Mouse (Mus musculus) spleen, postnatal 4 days (tissue): ENCODE results near the gene Ypel3.

ENCODE experiments used
- DNase-seq, 2 experiments: peaks; one replicate each; pipeline ENCODE4 v3.0.0; 2022; ENCODE audit warnings: low spot score in 2 of 2

The Ypel3 gene

DNA sequence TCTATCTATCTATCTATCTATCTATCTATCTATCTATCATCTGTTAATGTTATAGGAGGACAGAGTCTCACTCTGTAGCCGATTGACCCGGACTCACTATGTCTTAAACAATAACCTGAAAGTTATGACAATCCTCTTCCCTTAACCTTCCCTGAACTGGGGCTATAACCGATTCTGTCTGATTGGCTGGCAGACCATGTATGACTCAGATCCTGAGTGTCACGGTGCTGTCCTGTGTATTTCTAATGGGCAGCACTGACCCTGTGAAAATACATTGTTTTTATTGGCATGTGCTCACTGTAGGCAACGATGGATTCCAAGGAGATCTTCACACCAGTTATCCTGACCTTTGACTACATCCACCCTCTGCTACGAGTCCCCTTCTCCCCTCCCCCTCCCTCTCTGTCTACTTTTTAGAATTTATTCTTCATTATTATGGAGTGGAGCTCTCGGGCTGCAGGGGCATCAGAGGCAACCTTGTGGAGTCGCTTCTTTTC lies 39.0 kb downstream of the Ypel3 start:
- no peak for DNase-seq

DNA sequence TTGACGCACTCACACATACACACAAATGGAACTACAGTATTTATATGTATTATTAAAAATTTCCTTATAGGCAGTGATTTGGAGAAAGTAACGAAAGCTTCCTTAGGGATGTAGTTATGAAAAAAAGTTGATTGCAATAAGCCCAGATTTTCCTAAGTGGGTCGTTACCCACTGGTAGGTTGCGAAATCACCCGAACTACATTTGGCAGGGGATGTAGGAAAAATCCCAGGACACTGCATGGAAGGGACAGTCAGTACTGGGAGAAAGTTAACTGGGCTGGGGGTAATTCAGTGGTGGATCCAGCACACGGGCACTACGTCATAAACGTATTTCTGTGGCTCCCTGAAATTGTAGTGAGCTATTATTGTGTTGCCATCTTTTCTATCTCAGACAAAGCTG lies 39.7 kb downstream of the Ypel3 start:
- no peak for DNase-seq

DNA sequence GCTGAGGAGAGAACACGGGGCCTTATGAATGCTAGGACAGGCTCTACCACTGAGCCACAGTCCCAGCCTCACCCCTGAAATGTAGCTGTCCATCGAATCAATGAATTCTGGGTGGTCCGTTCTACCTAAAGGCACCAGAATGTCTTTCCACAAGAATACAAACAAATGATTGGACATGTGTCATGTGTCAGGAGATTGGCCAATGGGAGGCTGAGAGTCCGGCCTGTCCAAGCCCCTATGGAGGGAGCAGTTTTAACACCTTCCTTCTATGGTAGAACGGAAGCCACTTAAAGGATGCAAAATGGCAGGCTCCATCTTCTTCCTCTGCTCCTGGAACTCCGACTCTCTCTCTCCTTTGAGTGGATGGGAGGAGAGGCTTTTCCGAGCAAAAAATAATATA lies 40.8 kb downstream of the Ypel3 start:
- DNase-seq = no peak

DNA sequence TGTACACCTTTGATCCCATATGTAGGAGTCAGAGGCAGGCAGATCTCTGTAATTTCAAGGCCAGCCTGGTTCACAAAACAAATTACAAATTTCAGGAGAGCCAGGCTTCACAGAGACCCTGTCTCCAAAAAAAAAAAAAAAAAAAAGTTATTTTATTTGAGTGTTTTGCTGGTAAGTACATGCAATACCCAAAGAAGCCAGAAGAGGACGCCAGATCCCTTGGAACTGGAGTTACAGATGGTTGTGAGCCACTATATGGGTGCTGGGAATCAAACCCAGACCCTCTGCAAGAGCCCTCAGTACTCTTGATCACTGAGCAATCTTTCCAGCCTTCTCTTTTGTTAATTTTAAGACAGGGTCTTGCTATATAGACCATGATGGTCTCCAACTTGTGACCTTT lies 42.1 kb downstream of the Ypel3 start:
- no peak for DNase-seq

DNA sequence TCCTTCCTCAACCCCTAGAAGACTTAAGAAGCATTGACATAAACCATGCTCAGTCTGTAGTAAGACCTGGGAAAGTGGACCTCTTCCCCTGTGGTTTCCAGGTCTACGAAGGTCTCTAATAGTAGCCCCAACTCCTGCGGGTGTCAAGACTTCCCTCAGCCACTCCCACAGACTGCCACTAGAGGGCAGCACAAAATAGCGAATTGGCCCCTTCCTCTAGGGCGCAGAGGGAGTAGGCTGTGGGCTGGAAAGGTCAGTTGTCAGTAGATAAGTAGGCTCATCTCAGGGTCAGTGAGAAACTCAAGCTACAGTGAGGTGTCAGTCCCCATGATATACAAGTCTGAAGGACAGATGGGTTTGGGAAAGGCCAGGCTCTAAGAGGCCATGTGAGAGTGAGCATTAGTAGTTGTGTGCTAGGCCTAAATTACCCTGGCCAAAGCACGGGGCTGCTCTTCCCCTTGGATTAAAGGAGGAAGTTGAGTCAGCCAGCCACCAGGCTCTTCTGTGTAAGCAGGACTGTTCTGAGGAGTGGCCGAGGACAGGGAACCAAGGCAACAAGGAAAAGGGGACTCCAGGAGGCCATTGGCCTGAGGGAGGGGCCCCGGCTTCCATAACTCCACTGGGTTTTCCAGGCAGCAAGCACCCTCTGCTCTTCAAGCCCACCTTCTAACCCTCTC lies 45.2 kb downstream of the Ypel3 start:
- peak; percentile 76 to 93 for DNase-seq

DNA sequence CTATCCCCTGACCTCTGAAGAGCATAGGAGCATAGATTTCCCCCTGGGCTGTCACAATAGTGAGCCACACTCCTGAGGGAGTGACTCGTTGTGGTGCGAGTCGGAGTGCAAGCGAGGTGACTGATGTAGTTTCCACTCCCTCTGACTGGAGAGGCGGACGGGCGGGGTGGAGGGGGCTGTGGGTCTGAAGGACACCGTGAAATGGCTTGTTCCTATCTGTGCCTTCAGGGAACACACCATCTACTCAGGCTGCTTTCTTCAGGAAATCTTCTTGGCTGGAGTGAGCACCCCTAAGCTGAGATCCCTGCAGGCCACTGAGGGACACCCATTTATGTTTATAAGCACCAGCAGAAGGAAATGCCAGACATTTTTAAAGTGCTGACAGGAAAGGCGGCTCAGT lies 46.0 kb downstream of the Ypel3 start:
- DNase-seq = no peak

DNA sequence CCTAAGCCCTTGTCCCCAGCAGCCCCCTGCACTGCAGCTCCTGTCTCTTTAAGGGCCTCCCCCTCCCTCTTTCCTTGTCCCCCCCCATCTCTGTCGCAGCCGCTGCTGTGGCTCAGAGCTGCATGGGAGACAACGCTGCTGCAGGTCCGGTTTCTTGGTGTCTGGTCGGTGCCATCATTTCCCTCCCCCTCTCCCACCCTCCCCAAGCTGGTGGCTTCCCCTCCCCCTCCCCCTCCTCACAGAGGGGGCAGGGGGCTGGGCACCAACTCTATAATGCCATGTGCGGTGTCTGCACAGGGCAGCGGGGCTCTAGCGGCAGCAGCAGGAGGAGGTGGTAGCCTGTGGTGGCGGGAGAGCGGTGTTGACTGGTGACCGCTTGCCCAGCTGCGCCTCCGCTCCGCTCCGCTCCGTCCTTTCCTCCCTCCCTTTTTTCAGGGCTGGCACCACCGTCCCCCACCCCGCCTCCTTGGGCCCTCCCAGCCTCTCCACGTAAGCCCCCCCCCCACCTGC lies 46.5 kb downstream of the Ypel3 start:
- no peak for DNase-seq

DNA sequence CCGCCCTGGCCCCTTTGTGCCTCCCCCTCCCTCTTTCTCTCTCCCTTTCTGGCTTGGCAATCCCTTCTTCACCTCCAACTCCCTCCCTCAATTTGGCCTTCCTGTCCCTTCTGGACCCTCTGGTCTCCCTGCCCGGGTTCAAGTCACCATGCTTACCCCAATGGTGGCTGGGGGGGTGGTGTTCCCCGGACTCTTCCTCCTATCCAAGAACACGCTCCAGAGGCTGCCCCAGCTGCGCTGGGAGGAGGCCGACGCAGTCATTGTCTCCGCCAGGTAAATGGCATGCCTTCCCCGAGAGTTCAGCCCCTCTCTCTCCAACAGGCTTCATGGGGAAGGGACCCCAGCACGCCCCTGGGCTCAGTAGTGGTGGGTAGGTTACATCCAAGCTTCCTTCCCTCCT lies 47.2 kb downstream of the Ypel3 start:
- DNase-seq = no peak

DNA sequence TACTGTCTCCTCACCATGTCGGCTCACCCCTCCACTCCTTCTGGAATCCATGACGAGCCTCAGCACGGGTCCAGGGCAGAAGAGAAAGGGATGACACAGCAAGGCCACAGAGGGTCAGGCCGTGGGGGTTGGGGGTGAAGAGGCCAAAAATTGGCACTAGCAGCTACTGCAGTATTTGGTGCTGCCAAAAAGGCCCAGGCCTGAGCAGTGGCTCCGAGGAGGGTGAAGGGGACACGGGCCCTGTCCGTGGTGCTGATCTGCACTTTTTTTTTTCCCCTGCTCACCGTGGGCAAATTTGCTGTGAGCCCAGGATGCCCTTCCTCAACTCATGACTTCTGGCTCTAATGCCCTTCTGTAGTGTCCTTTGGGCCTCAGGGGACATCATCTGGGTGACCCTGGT lies 48.6 kb downstream of the Ypel3 start:
- DNase-seq = no peak

DNA sequence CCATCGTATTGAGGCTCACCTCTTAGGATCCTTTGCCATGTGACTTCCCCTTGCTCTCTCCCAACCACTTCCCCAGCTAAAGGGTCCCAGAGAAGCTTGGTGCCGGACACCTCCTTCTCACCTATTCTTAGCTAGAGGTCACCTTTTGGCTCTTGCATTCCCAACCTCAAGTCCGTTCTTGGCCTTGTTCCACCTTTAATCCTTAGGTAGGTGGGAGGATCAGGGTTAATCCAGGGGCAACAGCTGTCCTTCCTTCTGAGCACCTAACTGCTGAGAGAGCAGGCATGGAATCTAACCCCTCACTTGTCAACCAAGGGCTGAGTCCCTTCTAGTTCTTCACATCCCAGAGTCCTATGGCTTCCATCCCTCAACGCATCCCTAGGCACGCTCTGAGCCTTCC lies 49.2 kb downstream of the Ypel3 start:
- no peak for DNase-seq
